Mouse (Mus musculus) E14TG2a.4 (cell line): Measurements from ENCODE around the gene Ndufs7.
"Not testable (repeated sequence)": the region's sequence is repeated elsewhere in the genome, so short reads cannot be mapped to it uniquely, and the experiment has no call there.

Experiments used
- H3K27me3 ChIP-seq: 2 replicates; pipeline ENCODE4 v1.6.1; 2014; ENCODE audit warnings: low read length, control low read depth; ENCODE audit not compliant: insufficient read depth
- H3K36me3 ChIP-seq: 2 replicates; pipeline ENCODE4 v1.6.1; 2014; ENCODE audit warnings: low read length, control low read depth; ENCODE audit not compliant: insufficient read depth
- H3K4me1 ChIP-seq: replicated peaks from 2 replicates; pipeline ENCODE4 v1.6.1; 2014; ENCODE audit warnings: low read depth, low read length, control low read depth
- H3K4me3 ChIP-seq: replicated peaks from 2 replicates; pipeline ENCODE4 v1.5.1; 2014; ENCODE audit warnings: mild to moderate bottlenecking, low read length
- H3K9me3 ChIP-seq: 2 replicates; pipeline ENCODE4 v1.6.1; 2014; ENCODE audit warnings: low read length, control low read depth
- CTCF ChIP-seq: conservative IDR thresholded peaks from 2 replicates; pipeline ENCODE4 v1.5.1; 2014; ENCODE audit warnings: low read length
- NANOG ChIP-seq: IDR thresholded peaks from 2 replicates; pipeline ENCODE4 v1.6.1; 2014; ENCODE audit warnings: borderline replicate concordance, low read length, mixed read lengths
- POU5F1 ChIP-seq: IDR thresholded peaks from 2 replicates; pipeline ENCODE4 v1.6.1; 2014; ENCODE audit warnings: low read length, borderline replicate concordance

Ndufs7 gene

GRCm38 (mm10) chr10:80215048-80215772 is 33.7 kb upstream of the Ndufs7 start:
- H3K9me3 ChIP-seq: no peaks in the 10 kb centered on the region
- peaks cover 36% of the 10 kb centered on the region for H3K4me1 ChIP-seq
- H3K27me3 ChIP-seq: peaks cover 5% of the 10 kb centered on the region; the same call in 1 of the 2 replicates
- H3K36me3 ChIP-seq: no peaks in the 10 kb centered on the region
- TF ChIP-seq POU5F1: no peak
- no peak for TF ChIP-seq NANOG
- no peak for TF ChIP-seq CTCF
- H3K4me3 ChIP-seq: peak overlapping the region; percentile 35; the same call in 1 of the 2 replicates

GRCm38 (mm10) chr10:80220676-80221075 is 28.2 kb upstream of the Ndufs7 start:
- Histone ChIP-seq H3K36me3 (no peaks in the 10 kb centered on the region), H3K4me1 (peaks cover 49% of the 10 kb centered on the region), H3K27me3 (peaks cover 5% of the 10 kb centered on the region; the same call in 1 of the 2 replicates), H3K4me3 (peak overlapping the region; percentile 56), H3K9me3 (no peaks in the 10 kb centered on the region)
- TF ChIP-seq POU5F1: no peak
- TF ChIP-seq NANOG: no peak
- TF ChIP-seq CTCF: no peak

GRCm38 (mm10) chr10:80223137-80223536 is 25.8 kb upstream of the Ndufs7 start:
- H3K36me3 ChIP-seq, H3K27me3 ChIP-seq, H3K9me3 ChIP-seq, H3K4me3 ChIP-seq: not testable (repeated sequence)
- H3K4me1 ChIP-seq: peaks cover 58% of the 10 kb centered on the region

- Histone ChIP-seq H3K27me3 (no peaks in the 10 kb centered on the region), H3K4me3 (peak overlapping the region; percentile 64), H3K9me3 (no peaks in the 10 kb centered on the region), H3K36me3 (peaks cover 37% of the 10 kb centered on the region), H3K4me1 (peaks cover 67% of the 10 kb centered on the region)
- TF ChIP-seq NANOG (no peak), POU5F1 (no peak), CTCF (no peak)
These were observed 22.9 kb upstream of the Ndufs7 start for GRCm38 (mm10) chr10:80226071-80226415.

- Histone ChIP-seq H3K9me3 (no peaks in the 10 kb centered on the region), H3K4me3 (peak within 1 kb of the TSS; percentile 92), H3K4me1 (peaks cover 65% of the 10 kb centered on the region), H3K27me3 (no peaks in the 10 kb centered on the region), H3K36me3 (peaks cover 42% of the 10 kb centered on the region)
- TF ChIP-seq NANOG (no peak), CTCF (no peak), POU5F1 (no peak)
These were observed 22.3 kb upstream of the Ndufs7 start, which contains the start of gene Mum1 for GRCm38 (mm10) chr10:80226416-80227165. Gene Mum1, plus strand, starts transcription at chr10:80226434.

GRCm38 (mm10) chr10:80227166-80227539 is 21.8 kb upstream of the Ndufs7 start:
- H3K27me3 ChIP-seq: no peaks in the 10 kb centered on the region
- TF ChIP-seq POU5F1 (no peak), CTCF (no peak), NANOG (no peak)
- peaks cover 47% of the 10 kb centered on the region for H3K36me3 ChIP-seq

GRCm38 (mm10) chr10:80227877-80228775 is 20.8 kb upstream of the Ndufs7 start:
- H3K36me3 ChIP-seq: peaks cover 57% of the 10 kb centered on the region
- peak overlapping the region; percentile 92 for H3K4me3 ChIP-seq
- H3K4me1 ChIP-seq: peaks cover 68% of the 10 kb centered on the region
- H3K27me3 ChIP-seq: no peaks in the 10 kb centered on the region
- no peaks in the 10 kb centered on the region for H3K9me3 ChIP-seq
- TF ChIP-seq NANOG (no peak), CTCF (no peak), POU5F1 (no peak)

More at GRCm38 (mm10) chr10:80227166-80227539, 21.8 kb upstream of the Ndufs7 start:
- H3K4me1 ChIP-seq: peaks cover 65% of the 10 kb centered on the region
- no peaks in the 10 kb centered on the region for H3K9me3 ChIP-seq
- H3K4me3 ChIP-seq: peak overlapping the region; percentile 92
